Mouse (Mus musculus) layer of hippocampus, postnatal 10 days (tissue): ENCODE results near the gene Akna. TPM values are rescaled to one million over a fixed set of nuclear protein-coding genes. Genes with fewer than 3 reads are reported as not detected.

Experiments
- DNase-seq, 2 experiments: peaks; one replicate each; pipeline ENCODE4 v3.0.0; 2021; ENCODE audit warnings: low spot score in 2 of 2
- total RNA-seq, 2 experiments: library from RNA; stranded (reverse); gene quantifications; 2 replicates each; pipeline ENCODE4 v1.2.3; 2021

Gene Akna
- total RNA-seq, 2 experiments from 2014 or later = 4.0 to 5.0 TPM

GRCm38 (mm10) chr4:63410583-63410934, 7.4 kb upstream of the Akna start:
- DNase-seq = peak; percentile 92 to 95

GRCm38 (mm10) chr4:63409908-63410582, 6.9 kb upstream of the Akna start:
- DNase-seq = no peak

GRCm38 (mm10) chr4:63409317-63409907, 6.3 kb upstream of the Akna start:
- peak in 1 of 2 experiments; percentile 44 for DNase-seq

- DNase-seq = peak; percentile 73 to 78
Measured at GRCm38 (mm10) chr4:63408649-63409048, 5.5 kb upstream of the Akna start.

- DNase-seq = peak in 1 of 2 experiments; percentile 56
Measured at GRCm38 (mm10) chr4:63408247-63408646, 5.1 kb upstream of the Akna start.

- DNase-seq = no peak
Measured at GRCm38 (mm10) chr4:63405683-63406082, 2.5 kb upstream of the Akna start.

- DNase-seq = no peak
Measured at GRCm38 (mm10) chr4:63405051-63405450, 1.9 kb upstream of the Akna start.

- DNase-seq = no peak
Measured at GRCm38 (mm10) chr4:63404205-63404604, 1.1 kb upstream of the Akna start.

- no peak for DNase-seq
Measured at GRCm38 (mm10) chr4:63402558-63402957, 596 bp downstream of the Akna start.

GRCm38 (mm10) chr4:63402056-63402455, 1.1 kb downstream of the Akna start:
- DNase-seq = no peak

GRCm38 (mm10) chr4:63401620-63402019, 1.5 kb downstream of the Akna start:
- no peak for DNase-seq

- DNase-seq = no peak
Measured at GRCm38 (mm10) chr4:63400541-63401306, 2.4 kb downstream of the Akna start.

- no peak for DNase-seq
Measured at GRCm38 (mm10) chr4:63399691-63400270, 3.4 kb downstream of the Akna start.

GRCm38 (mm10) chr4:63398854-63399609, 4.1 kb downstream of the Akna start:
- DNase-seq = no peak

- no peak for DNase-seq
Measured at GRCm38 (mm10) chr4:63397981-63398537, 5.1 kb downstream of the Akna start.

- DNase-seq = no peak
Measured at GRCm38 (mm10) chr4:63391322-63391721, 11.8 kb downstream of the Akna start.

GRCm38 (mm10) chr4:63389887-63390528, 13.1 kb downstream of the Akna start:
- no peak for DNase-seq

- DNase-seq = no peak
Measured at GRCm38 (mm10) chr4:63389121-63389886, 13.8 kb downstream of the Akna start.

GRCm38 (mm10) chr4:63388029-63388428, 15.1 kb downstream of the Akna start:
- DNase-seq = no peak

GRCm38 (mm10) chr4:63385784-63386183, 17.4 kb downstream of the Akna start:
- no peak for DNase-seq
